Mouse (Mus musculus) left cerebral cortex, postnatal 36 days (tissue): Measurements from ENCODE around the gene Sfxn3. TPM values are rescaled to one million over a fixed set of nuclear protein-coding genes. Genes with fewer than 3 reads are reported as not detected.

ENCODE experiments used
- DNase-seq, 2 experiments: peaks; one replicate each; pipeline ENCODE4 v3.0.0; 2021 to 2022; ENCODE audit warnings: low spot score in 2 of 2, mixed read lengths in 1 of 2
- intact Hi-C: fragments of 180-260 bp; cut with DNase I; formaldehyde crosslinking; loops from one replicate; pipeline ENCODE4 v1.15.1; 2025
- total RNA-seq, 2 experiments: library from RNA; stranded (reverse); gene quantifications; 2 replicates each; pipeline ENCODE4 v1.2.3; 2021

Gene Sfxn3
- total RNA-seq, 2 experiments from 2014 or later = 118 to 119 TPM

- no peak for DNase-seq
- intact Hi-C loops = no loop called here
Measured at GRCm38 (mm10) chr19:45105591-45105990, 58.3 kb downstream of the Sfxn3 start.

Other genes with a start within 250 kb of the Sfxn3 start
- gene Slf2, start 116.4 kb upstream of the Sfxn3 start, total RNA-seq = 10 to 100 TPM; 26.2 to 44.3 TPM
- gene Sema4g, start 58.4 kb upstream of the Sfxn3 start, total RNA-seq = 10 to 100 TPM; 17.7 to 25.8 TPM
- 10 to 100 TPM; 12.3 to 14.0 TPM for gene Twnk, start 41.8 kb upstream of the Sfxn3 start, total RNA-seq
- 10 to 100 TPM; 36.1 to 47.5 TPM for gene Mrpl43, start 41.1 kb upstream of the Sfxn3 start, total RNA-seq
- gene Lzts2, start 33.1 kb upstream of the Sfxn3 start, total RNA-seq = 10 to 100 TPM; 36.2 to 36.3 TPM
- gene Pdzd7, start 1.8 kb upstream of the Sfxn3 start, total RNA-seq = 1 to 10 TPM; 3.3 to 5.8 TPM
- gene Kazald1, start 27.7 kb downstream of the Sfxn3 start, total RNA-seq = 1 to 10 TPM; 3.4 to 4.1 TPM
- not detected for gene Tlx1, start 103.2 kb downstream of the Sfxn3 start, total RNA-seq
- not detected for gene Lbx1, start 188.3 kb downstream of the Sfxn3 start, total RNA-seq